Mouse (Mus musculus) testis, postnatal 14 days (tissue): ENCODE results near the gene Btbd9.

ENCODE experiments used
- DNase-seq: peaks from one replicate; pipeline ENCODE4 v3.0.0; 2021; ENCODE audit warnings: low spot score

Btbd9 gene

GRCm38 (mm10) chr17:30241720-30242322 lies 334.5 kb downstream of the Btbd9 start:
- DNase-seq = no peak

DNA sequence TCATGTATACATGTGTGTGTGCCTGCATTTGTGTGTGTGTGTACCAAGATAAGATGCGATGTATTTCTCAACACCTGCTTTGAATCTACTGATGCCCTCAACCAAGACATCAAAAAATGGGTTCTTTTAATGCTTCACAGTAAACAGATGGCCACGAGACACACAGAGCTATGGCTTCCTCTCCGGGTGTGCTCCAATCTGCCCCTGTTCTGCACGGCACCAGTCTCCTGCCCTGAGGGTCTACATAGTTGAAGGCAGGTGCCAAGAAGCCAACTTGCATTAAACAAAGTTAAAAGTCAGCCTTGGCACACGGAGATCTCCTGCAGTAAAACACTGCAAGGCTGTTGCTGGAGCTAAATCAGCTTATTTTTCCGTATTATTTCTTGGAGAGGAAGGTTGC lies 335.2 kb downstream of the Btbd9 start:
- DNase-seq = no peak

DNA sequence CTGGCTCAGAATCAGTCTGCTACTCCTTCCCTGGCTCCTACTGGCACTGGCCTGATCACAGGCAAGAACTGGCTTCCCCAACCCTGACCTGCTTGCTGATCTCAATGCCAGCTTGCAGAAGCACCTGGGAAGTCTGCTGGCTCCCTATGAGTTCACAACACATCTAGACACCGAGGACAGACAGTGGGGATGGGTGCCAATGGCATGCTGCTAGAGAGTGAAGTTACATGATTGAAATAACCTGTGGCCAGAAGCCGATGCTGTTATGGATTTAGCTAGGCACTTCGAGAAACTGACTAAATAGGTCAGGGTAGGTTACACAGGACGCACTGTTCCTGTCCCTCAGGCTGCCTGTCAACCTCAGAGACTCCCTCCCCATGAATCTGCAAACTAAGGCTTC lies 335.6 kb downstream of the Btbd9 start:
- no peak for DNase-seq

DNA sequence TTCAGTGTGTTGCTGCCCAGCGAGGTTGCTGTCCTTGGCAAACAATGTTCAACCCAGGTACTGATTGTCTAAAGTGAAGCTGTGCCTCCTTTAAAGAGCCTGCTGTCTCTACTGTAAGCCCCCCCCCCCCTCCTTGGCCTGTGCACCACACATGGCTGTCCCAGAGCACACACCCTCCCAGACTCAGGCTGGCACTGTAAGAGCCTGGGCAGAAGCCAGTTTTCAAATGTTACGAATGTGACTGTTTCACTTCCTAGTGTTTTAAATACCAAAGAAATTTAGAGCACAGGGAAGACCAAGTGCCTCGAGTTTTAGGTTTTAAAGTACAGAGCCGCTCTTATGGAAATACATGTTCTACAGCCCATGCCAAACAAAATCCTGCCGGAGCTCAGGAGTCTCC lies 336.8 kb downstream of the Btbd9 start:
- DNase-seq = no peak

DNA sequence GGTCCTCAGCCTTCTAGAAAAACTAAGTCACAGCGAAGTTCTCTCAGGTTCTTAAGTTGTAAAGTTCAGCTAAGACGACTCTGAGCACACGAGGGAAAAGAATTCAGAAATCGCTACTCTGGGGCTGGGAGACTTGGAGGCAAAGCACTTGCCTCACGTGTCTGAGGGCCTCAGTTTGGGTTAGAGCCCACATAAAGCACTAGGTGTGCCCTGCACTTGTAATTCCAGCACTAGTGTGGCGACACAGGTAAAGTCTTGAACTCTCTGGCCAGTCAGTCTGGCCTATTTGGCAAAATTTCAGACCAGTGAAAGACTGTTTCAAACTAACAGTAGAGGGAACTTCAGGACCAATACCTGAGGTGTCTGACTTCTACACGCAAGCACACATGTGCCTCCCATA lies 338.7 kb downstream of the Btbd9 start:
- DNase-seq = no peak

DNA sequence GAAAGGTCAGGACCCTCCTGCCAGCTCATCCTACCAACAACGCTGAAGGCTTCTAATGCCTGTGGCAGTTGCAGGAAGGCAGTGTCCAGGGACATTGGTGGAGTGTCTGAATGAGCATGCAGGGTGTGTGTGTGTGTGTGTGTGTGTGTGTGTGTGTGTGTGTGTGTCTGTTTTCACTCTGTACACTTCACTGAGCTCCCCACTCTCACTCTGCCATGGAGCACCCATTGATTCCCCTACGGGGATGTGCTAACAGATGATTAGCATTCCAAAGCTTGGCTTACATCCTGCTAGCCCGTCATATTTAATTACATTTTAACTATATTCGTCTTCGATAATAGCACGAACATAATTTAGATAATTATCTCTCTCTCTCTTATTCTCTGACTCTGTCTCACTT lies 339.7 kb downstream of the Btbd9 start:
- DNase-seq = no peak

DNA sequence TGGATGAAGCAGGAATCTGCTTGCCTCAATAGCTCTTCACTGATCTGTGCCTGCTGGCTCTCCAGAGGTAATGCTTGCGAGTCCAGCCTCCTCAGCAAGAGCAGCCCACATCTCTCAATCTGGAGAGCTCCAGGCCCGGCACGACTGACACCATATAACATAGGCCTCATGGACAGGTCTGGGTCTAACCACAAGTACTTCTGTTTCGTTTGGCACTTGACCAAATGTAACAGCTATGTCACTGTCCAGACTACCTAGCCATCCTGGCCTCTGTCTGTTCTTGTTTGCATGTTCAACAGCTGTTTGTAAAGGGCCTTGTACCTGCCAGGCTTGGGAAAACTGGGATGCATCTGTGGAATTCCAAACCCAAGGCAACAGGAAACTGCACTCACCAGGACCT lies 340.9 kb downstream of the Btbd9 start:
- no peak for DNase-seq

DNA sequence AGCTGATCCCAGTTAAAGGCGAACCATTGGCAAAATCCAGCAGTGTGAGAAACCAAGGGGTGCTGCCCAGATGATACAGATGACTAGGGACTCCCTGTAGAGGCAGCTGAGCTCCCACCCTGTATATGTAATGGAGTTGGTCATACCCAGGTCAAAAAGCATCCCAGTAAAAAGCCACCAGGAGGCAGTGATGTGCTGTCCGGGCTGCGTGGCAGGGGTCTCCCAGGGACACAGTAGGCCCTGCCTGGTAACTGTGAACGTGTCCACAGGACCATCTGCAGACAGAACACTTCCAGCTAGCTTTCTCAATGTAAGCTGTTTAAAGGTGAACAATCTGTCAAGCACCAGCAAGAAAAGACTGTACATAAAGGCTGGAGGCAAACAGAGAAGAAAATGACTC lies 343.6 kb downstream of the Btbd9 start:
- DNase-seq = no peak

DNA sequence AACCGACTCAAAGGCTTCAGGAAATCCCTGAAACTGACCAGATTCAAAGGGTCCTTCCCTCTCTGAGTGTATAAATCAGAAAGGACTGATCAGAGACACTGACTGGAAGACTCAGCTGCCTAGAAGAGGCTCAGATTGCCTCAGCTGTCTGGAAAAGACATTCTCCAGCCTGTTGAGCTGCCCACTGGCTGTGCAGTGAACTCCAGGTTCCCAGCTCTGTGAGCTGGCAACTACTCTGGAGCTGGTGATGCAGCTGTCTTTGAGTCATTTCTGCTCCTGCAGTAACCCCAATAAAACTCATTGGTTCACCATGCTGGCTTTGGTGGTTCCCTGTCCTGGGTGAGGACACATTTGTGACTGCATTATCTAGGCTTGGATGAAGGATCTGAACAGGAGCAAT lies 344.8 kb downstream of the Btbd9 start:
- no peak for DNase-seq

- DNase-seq = no peak
Measured at GRCm38 (mm10) chr17:30230428-30230827, 345.9 kb downstream of the Btbd9 start.

GRCm38 (mm10) chr17:30228439-30229215 lies 347.7 kb downstream of the Btbd9 start:
- DNase-seq = no peak

DNA sequence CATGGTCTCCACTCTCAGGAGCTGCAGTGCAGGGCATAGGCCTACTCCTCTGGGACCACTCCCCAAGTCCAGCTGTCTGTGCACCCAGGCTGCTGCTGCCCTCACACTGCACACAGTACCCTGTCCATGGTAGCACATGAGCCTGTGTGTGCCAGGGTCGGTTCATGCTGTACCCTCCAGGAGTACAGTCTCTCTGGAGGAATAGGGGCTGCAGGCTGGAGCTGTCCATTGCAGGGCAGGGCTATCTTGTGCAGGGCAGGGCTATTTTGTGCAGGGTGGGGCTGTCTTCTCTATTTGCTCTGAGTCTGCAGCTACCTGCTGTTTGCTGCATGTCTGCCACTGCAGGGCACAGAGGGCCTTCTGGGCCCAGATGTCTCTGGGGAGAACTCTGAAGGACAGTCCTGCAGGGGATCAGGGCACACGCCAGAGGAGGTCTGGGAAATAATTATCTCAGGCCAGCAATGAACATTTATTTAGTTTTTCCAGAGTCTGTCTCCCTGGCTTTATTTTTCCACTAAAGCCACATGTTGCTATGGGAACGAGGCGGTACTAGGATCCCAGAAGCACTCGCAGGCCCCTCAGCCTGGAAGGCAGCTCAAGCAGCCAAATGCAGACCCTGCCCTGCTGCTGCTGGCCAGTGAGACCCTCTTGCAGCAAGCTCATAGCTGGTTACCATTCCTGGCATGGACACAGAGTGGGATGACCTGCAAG lies 351.1 kb downstream of the Btbd9 start:
- DNase-seq = no peak

DNA sequence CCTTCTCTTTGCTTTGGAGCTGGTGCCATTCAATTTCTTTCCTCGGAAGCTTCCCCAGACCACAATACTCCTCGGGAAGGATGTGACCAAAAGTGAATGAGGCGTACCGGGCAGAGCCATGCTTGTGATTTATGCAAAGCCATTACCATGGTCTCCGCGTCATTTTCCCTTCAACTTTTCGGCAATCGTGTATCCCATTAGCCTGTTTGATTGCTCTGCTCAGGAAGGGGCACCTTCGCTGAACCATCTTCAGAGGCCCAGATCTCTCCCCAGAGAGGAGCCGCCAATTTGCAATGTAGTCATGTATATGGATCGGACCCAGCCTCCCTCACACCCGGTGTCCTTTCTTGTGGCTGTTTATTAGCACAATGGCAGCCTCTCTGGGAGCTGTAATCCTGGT lies 353.5 kb downstream of the Btbd9 start:
- DNase-seq = no peak

- DNase-seq = no peak
Measured at GRCm38 (mm10) chr17:30222361-30222760, 353.9 kb downstream of the Btbd9 start.

DNA sequence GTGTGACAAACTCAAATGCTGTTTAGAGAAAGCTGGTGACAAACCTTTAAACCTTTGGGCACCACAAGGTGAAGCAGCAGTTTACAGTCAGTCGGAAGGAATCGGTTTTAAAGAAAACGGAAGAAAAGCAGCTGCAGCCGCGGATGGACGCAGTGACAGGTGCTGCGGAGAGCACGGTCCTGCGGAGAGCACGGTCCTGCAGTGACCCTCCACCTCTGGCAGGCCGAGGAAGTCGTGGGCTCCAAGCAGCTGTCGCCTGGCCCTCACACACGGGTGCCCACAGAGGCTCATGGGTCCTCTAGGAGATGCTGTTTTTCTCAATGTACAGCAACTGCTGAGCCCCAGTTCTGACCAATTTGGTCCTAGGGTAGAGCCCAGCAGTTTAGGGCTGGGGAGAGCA lies 354.6 kb downstream of the Btbd9 start:
- DNase-seq = no peak

GRCm38 (mm10) chr17:30215741-30216140 lies 360.5 kb downstream of the Btbd9 start:
- DNase-seq = no peak

DNA sequence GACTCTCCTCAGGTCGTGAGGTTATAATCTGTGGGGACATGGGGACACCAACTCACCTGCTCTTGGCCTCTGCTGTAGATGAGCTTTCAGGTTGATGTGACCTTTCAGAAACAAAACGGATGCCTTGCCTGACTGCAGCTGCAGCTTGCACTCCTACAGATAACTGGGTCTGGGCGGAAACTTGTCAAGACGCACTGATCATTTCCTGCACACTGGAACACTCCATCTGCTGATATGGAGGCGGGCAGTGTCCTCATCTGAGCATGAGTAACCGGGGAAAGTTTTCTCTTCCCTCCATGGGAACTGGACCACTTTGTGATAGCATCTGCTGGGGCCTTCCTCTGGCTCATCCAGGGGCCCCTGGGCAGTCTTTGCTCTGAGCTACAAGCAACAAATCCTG lies 361.9 kb downstream of the Btbd9 start:
- no peak for DNase-seq

DNA sequence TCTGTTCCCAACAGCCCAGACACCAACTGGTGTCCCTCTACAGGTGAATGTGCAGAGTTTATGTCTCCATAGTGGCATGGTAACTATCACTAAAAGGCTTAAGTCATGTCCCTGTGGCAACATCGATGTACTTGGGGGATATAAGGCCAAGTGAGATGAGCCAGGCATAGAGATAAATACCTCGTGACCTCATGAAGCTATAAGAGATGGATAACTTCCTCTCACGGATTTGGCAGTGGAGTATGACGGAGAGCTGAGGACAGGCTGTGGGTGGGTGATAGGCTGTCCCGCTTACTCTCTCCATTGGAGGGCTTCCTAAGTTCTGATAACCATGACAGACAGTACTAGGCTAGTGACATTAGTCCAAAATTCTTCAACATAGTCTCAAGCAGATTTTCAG lies 362.9 kb downstream of the Btbd9 start:
- DNase-seq = no peak

GRCm38 (mm10) chr17:30212647-30213046 lies 363.6 kb downstream of the Btbd9 start:
- DNase-seq = no peak

DNA sequence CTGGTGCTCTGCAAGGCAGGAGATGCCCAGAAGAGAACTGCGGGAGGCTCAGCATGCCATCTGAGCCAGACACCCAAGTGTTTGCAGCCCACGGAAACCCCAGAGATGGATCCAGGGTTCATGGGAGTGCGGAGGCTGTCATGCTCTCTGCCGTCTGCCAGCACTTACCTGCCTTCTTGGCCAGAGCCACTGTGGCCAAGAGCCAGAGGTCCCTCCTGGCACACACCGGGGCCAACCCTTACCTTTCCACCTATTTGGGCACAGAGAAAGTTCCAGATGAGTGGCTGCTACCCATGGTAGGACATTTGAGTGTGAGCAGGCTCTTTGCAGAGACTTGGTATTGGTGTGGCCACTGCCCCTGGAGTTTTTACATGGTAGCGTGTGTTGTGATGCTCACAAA lies 365.4 kb downstream of the Btbd9 start:
- no peak for DNase-seq

DNA sequence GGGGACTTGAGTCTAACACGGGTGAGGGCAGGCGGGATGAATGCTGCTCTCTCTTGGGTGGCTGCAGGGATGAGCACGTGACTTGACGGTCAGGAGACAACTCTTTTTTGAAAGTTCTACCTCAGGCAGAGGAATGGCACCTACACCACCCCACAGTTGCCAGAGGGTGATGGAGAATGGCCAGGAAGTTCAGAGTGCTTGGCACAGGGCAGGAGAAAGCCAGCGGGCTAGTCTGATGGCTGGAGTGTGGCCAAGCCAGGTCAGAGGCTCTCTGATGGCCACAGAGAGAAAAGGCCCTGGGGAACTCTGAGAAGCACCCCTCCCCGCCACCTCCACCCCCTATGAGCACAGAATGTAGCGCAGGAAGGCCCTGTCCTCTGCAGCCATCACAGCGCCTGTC lies 366.0 kb downstream of the Btbd9 start:
- no peak for DNase-seq

DNA sequence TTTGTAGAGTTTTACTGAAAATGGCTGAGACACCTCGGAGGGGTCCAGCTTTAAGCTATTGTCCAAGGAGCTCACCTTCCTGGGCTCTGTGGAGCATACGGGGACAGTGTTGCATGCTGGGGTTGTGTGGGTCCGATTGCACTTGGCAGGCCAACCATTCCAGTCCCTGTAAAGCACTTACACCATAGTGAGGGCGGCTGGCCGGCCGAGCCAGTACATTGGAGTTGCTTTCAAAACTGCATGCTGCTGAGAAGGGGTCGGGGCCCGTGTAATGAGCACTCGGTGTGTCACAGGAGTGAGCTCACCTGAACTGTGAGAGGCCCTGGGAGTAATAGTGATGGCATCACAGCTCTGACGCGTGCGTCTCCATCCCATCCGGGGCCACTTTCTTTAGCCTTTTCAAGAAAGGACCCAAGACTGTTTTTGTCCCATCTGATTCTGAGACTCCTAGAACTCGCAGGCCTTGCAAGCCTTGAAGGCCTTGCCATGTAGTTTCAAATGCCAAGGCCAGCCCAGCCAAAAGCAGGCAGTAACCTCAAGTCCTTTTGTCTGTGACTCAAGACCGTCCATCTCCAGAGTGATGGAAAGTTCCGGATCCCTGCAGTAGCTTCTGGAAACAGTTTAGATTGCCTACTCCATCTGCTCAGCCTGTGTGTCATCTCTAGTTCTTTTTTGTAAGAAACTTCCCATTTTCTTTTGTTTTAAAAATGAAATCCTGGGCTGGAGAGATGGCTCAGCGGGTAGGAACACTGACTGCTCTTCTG lies 371.0 kb downstream of the Btbd9 start:
- no peak for DNase-seq

- no peak for DNase-seq
Measured at GRCm38 (mm10) chr17:30200283-30200682, 376.0 kb downstream of the Btbd9 start.
